In the genomic region with DNA sequence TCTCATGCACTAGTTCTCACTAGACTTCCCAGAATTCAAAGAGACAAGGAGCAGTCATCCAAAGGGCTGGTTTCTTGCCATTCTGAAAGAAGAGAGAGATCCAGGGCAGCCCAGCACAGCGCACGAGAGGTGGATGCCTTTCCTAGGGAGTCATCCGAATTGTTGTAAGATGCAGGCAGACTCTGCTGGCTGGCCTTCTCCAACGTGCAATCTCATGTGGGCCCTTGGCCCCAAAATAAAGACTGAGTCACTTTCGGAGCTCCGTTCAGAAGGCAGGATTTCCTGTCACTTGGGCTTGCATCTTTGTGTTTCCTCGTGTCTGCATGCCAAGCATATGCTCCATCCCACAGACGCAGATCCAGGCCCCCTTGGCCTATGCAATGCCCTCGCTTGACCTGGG, we compare ENCODE assay signal across 15 mouse cellular contexts.
DNase-seq lines count a peak whose midpoint lies in the region; ATAC-seq and TF ChIP-seq lines count a peak whose summit lies in the region.
"Had no signal": no experiment of that assay in that cellular context is flagged by ENCODE, and none has a peak within 500 bp of the region (broad histone marks: within the 10 kb centered on the region; RNA-seq: fewer than 3 reads in every experiment).

No protein-coding gene starts in this region.

- ATAC-seq in midbrain, embryonic 11.5 days (ENCODE audit: low FRiP score): no peak
- no peak for ATAC-seq in midbrain, embryonic 16.5 days
- ATAC-seq in forebrain, embryonic 16.5 days: no peak
- no peak for ATAC-seq in midbrain, embryonic 13.5 days
- ATAC-seq: liver, embryonic 12.5 days had no signal

- H3K27ac ChIP-seq in midbrain, embryonic 11.5 days (ENCODE audit: low read depth, low read length): no peak overlapping the region
- H3K27ac ChIP-seq in midbrain, embryonic 16.5 days (ENCODE audit: low read length): no peak overlapping the region
- peak overlapping the region; percentile 66 for H3K27ac ChIP-seq in gastrocnemius, adult 2 months
- no peak overlapping the region for H3K27ac ChIP-seq in forebrain, embryonic 16.5 days (ENCODE audit: low read length)
- H3K27ac ChIP-seq in midbrain, embryonic 13.5 days: no peak overlapping the region
- H3K27ac ChIP-seq: embryonic facial prominence, embryonic 10.5 days; forebrain, embryonic 10.5 days; hindbrain, embryonic 15.5 days; liver, embryonic 12.5 days had no signal

- WGBS in midbrain, embryonic 11.5 days: 84% methylated on average over 9 of the region's 9 CpGs
- 79% methylated on average over 9 of the region's 9 CpGs for WGBS in midbrain, embryonic 16.5 days
- WGBS in forebrain, embryonic 16.5 days: 85% methylated on average over 9 of the region's 9 CpGs
- WGBS in midbrain, embryonic 13.5 days: 79% methylated on average over 9 of the region's 9 CpGs

- H3K4me1 ChIP-seq in midbrain, embryonic 11.5 days (ENCODE audit: control insufficient read depth, insufficient read depth, low read length): no peaks in the 10 kb centered on the region
- no peaks in the 10 kb centered on the region for H3K4me1 ChIP-seq in midbrain, embryonic 16.5 days (ENCODE audit: control insufficient read depth, insufficient read depth, low read length)
- no peaks in the 10 kb centered on the region for H3K4me1 ChIP-seq in forebrain, embryonic 16.5 days (replicated peaks; ENCODE audit: control insufficient read depth, insufficient read depth, low read length)
- no peaks in the 10 kb centered on the region; the same call in 1 of the 2 replicates for H3K4me1 ChIP-seq in midbrain, embryonic 13.5 days (replicated peaks)
- H3K4me1 ChIP-seq: forebrain, embryonic 10.5 days; hindbrain, embryonic 15.5 days; liver, embryonic 12.5 days had no signal

- DNase-seq in midbrain, embryonic 11.5 days (ENCODE audit: low spot score, missing footprints): peak; percentile 33
- DNase-seq in adrenal gland, adult 8-10 months: peak; percentile 61
- DNase-seq in gastrocnemius, adult 2 months: peak; percentile 77
- peak; percentile 32 to 41 for DNase-seq in heart, postnatal 36 days
- DNase-seq in B cell, adult 2 months: no peak
- DNase-seq: cerebellum, postnatal 10 days; kidney, adult 2 months; right cerebral cortex, postnatal 25 days had no signal

- no peak overlapping the region for H3K4me3 ChIP-seq in midbrain, embryonic 11.5 days (ENCODE audit: low read depth, low read length)
- no peak overlapping the region for H3K4me3 ChIP-seq in midbrain, embryonic 16.5 days (ENCODE audit: low read depth, low read length)
- H3K4me3 ChIP-seq in gastrocnemius, adult 2 months: no peak overlapping the region
- no peak overlapping the region for H3K4me3 ChIP-seq in forebrain, embryonic 16.5 days (replicated peaks; ENCODE audit: low read length)
- no peak overlapping the region for H3K4me3 ChIP-seq in midbrain, embryonic 13.5 days (replicated peaks)
- H3K4me3 ChIP-seq: embryonic facial prominence, embryonic 10.5 days; forebrain, embryonic 10.5 days; hindbrain, embryonic 15.5 days; liver, embryonic 12.5 days had no signal

- H3K9ac ChIP-seq in midbrain, embryonic 11.5 days (ENCODE audit: low read length): no peak overlapping the region
- H3K9ac ChIP-seq in midbrain, embryonic 16.5 days (ENCODE audit: low read depth, low read length): no peak overlapping the region
- no peak overlapping the region for H3K9ac ChIP-seq in forebrain, embryonic 16.5 days (replicated peaks; ENCODE audit: low read depth, low read length)
- H3K9ac ChIP-seq in midbrain, embryonic 13.5 days (replicated peaks): no peak overlapping the region
- H3K9ac ChIP-seq: hindbrain, embryonic 15.5 days; liver, embryonic 12.5 days had no signal

- no peaks in the 10 kb centered on the region for H3K36me3 ChIP-seq in midbrain, embryonic 11.5 days (ENCODE audit: control insufficient read depth, insufficient read depth, low read length)
- H3K36me3 ChIP-seq in midbrain, embryonic 16.5 days (ENCODE audit: control insufficient read depth, insufficient read depth, low read length): no peaks in the 10 kb centered on the region
- H3K36me3 ChIP-seq in forebrain, embryonic 16.5 days (ENCODE audit: control insufficient read depth, insufficient read depth): no peaks in the 10 kb centered on the region
- no peaks in the 10 kb centered on the region for H3K36me3 ChIP-seq in midbrain, embryonic 13.5 days
- H3K36me3 ChIP-seq: embryonic facial prominence, embryonic 10.5 days; forebrain, embryonic 10.5 days; hindbrain, embryonic 15.5 days had no signal

- intact Hi-C loops in gastrocnemius, adult 2 months (cut with DNase I): no loop called here
- intact Hi-C loops in heart, postnatal 36 days (cut with DNase I): no loop called here

- TF ChIP-seq CTCF in gastrocnemius, adult 2 months (IDR thresholded peaks at IDR 0.05): no peak

- H3K27me3 ChIP-seq in midbrain, embryonic 11.5 days (ENCODE audit: control insufficient read depth, insufficient read depth, low read length): no peaks in the 10 kb centered on the region
- H3K27me3 ChIP-seq in midbrain, embryonic 16.5 days (ENCODE audit: control insufficient read depth, insufficient read depth, low read depth, low read length): no peaks in the 10 kb centered on the region
- H3K27me3 ChIP-seq in forebrain, embryonic 16.5 days (replicated peaks; ENCODE audit: control insufficient read depth, insufficient read depth, low read length): no peaks in the 10 kb centered on the region
- H3K27me3 ChIP-seq in midbrain, embryonic 13.5 days: no peaks in the 10 kb centered on the region
- H3K27me3 ChIP-seq: hindbrain, embryonic 15.5 days; liver, embryonic 12.5 days had no signal

- no peaks in the 10 kb centered on the region for H3K9me3 ChIP-seq in midbrain, embryonic 11.5 days (ENCODE audit: control insufficient read depth, low read length)
- H3K9me3 ChIP-seq in midbrain, embryonic 16.5 days (replicated peaks; ENCODE audit: control insufficient read depth, low read length, poor library complexity, severe bottlenecking): no peaks in the 10 kb centered on the region
- H3K9me3 ChIP-seq in forebrain, embryonic 16.5 days (ENCODE audit: control insufficient read depth, low read length): no peaks in the 10 kb centered on the region
- no peaks in the 10 kb centered on the region for H3K9me3 ChIP-seq in midbrain, embryonic 13.5 days
- H3K9me3 ChIP-seq: embryonic facial prominence, embryonic 10.5 days; forebrain, embryonic 10.5 days; hindbrain, embryonic 15.5 days; liver, embryonic 12.5 days had no signal

- no peak overlapping the region for H3K4me2 ChIP-seq in midbrain, embryonic 11.5 days
- H3K4me2 ChIP-seq in midbrain, embryonic 16.5 days (ENCODE audit: low read length): no peak overlapping the region
- no peak overlapping the region for H3K4me2 ChIP-seq in forebrain, embryonic 16.5 days (ENCODE audit: low read length)
- no peak overlapping the region for H3K4me2 ChIP-seq in midbrain, embryonic 13.5 days (replicated peaks)
- H3K4me2 ChIP-seq: hindbrain, embryonic 15.5 days; liver, embryonic 12.5 days had no signal

Comparison
In these comparisons a context has a peak if more than half of its experiments do, and no peak if none do; other contexts are left out.
1. DNase-seq: peak in midbrain, embryonic 11.5 days (single experiment), adrenal gland, adult 8-10 months (single experiment), gastrocnemius, adult 2 months (single experiment) and heart, postnatal 36 days (2 of 2); none in B cell, adult 2 months (0 of 2).